Mouse (Mus musculus) intestine, postnatal 0 days (tissue): Measurements from ENCODE around the gene Ccdc88c. TPM values are rescaled to one million over a fixed set of nuclear protein-coding genes. Genes with fewer than 3 reads are reported as not detected.
A peak's percentile ranks its signal among the peaks of the same experiment; 100 is the strongest.

Source experiments
- ATAC-seq: fragments of 200-750 bp; cut with Nextera tagmentation; 2 replicates; pipeline ENCODE4 v1.8.0; 2017; ENCODE audit warnings: mild to moderate bottlenecking, moderate TSS enrichment, moderate library complexity
- H3K27ac ChIP-seq: fragments of 300-500 bp; sonication (generic); 2 replicates; pipeline ENCODE4 v1.5.1; 2014; ENCODE audit warnings: mild to moderate bottlenecking, low read depth, low read length, moderate library complexity
- H3K27me3 ChIP-seq: fragments of 300-500 bp; sonication (generic); replicated peaks from 2 replicates; pipeline ENCODE4 v1.6.1; 2014; ENCODE audit warnings: low read length, mixed read lengths; ENCODE audit not compliant: control insufficient read depth, insufficient read depth
- H3K36me3 ChIP-seq: fragments of 300-500 bp; sonication (generic); 2 replicates; pipeline ENCODE4 v1.6.1; 2014; ENCODE audit warnings: mild to moderate bottlenecking, moderate library complexity; ENCODE audit not compliant: control insufficient read depth, insufficient read depth
- H3K4me1 ChIP-seq: fragments of 300-500 bp; sonication (generic); replicated peaks from 2 replicates; pipeline ENCODE4 v1.6.1; 2014; ENCODE audit warnings: antibody characterized with exemption, low read length, mixed read lengths; ENCODE audit not compliant: control insufficient read depth, insufficient read depth
- H3K4me2 ChIP-seq: fragments of 300-500 bp; sonication (generic); replicated peaks from 2 replicates; pipeline ENCODE4 v1.6.1; 2014; ENCODE audit warnings: low read depth, mild to moderate bottlenecking, moderate library complexity
- H3K4me3 ChIP-seq: fragments of 300-500 bp; sonication (generic); 2 replicates; pipeline ENCODE4 v1.5.1; 2014; ENCODE audit warnings: low read depth, low read length
- H3K9ac ChIP-seq: fragments of 300-500 bp; sonication (generic); 2 replicates; pipeline ENCODE4 v1.6.1; 2014; ENCODE audit warnings: mild to moderate bottlenecking, low read depth, low read length
- H3K9me3 ChIP-seq: fragments of 300-500 bp; sonication (generic); 2 replicates; pipeline ENCODE4 v1.6.1; 2016; ENCODE audit warnings: mixed run types; ENCODE audit not compliant: control insufficient read depth
- CTCF ChIP-seq: sonication (generic); IDR thresholded peaks from 2 replicates; pipeline ENCODE4 v1.5.1; 2016; ENCODE audit warnings: low read depth, mild to moderate bottlenecking, control low read depth, antibody characterized with exemption, moderate library complexity
- WGBS: fragments of 180-500 bp; shearing (Covaris S2); extraction: QIAGEN DNeasy Blood & Tissue Kit; methylation state at CpG from one replicate; pipeline ENCODE4 v1.1.7; 2014; 5-methylcytosine and 5-hydroxymethylcytosine counted together
- polyA plus RNA-seq: library from polyadenylated mRNA; unstranded; fragments of >200 nt; fragmentation: Nextera tagmentation; extraction: Ambion mirVana; gene quantifications from 2 replicates; pipeline ENCODE4 v1.2.1, GENCODE M21; 2015

Gene Ccdc88c
- polyA plus RNA-seq, 1 experiment from 2014 or later = 11.7 TPM

DNA sequence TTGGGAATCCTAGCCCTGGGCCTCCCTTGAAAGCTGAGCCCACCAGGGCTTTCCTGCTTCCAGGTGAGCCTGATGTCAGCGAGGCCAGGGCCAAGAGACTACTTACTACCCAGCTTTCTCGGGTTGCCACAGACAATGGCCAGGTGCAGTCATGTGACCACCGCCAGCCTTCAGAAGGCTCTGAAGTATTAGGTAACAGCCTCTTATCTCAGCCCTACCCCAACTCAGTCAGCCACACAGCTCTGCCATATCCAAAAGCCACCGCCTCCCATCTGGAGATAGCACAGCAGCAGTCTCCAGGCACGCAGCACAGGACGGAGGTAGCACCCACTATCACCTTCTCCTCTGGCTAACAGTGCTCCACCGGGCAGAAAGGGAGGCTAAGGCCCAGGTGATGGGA is 3.5 kb downstream of the Ccdc88c start:
- no peak for TF ChIP-seq CTCF
- Histone ChIP-seq H3K27me3 (no peaks in the 10 kb centered on the region), H3K4me1 (peaks cover 6% of the 10 kb centered on the region; the same call in 1 of the 2 replicates), H3K4me3 (no peak overlapping the region), H3K4me2 (peak overlapping the region; percentile 97), H3K9me3 (no peaks in the 10 kb centered on the region), H3K9ac (no peak overlapping the region), H3K36me3 (0 out of 2 replicates have a peak, but pooled peaks cover 8% of the 10 kb centered on the region), H3K27ac (peak overlapping the region; percentile 58)
- 29% methylated on average over 7 of the region's 7 CpGs for WGBS
- ATAC-seq = peak; percentile 72

DNA sequence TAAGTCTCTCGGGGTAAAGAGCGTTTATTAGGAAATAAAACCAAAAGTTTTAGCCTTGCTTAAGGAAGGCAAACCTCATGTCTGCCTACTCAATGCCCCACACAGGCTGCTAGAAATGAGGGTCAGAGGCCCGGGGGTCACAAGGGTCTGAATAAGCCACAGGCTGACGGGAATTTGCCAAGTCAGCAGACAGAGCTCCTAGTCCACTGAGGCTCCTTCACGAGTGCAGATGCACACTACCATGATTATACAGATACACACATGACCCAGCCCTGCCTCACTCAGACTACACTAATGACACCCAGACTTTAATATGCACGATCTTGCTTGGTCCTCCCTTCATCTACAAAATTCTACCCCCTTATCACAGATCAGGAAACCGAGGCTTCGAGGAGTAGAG is 4.0 kb downstream of the Ccdc88c start:
- Histone ChIP-seq H3K27ac (peak overlapping the region; percentile 58), H3K9me3 (no peaks in the 10 kb centered on the region), H3K9ac (no peak overlapping the region), H3K4me3 (no peak overlapping the region), H3K36me3 (0 out of 2 replicates have a peak, but pooled peaks cover 8% of the 10 kb centered on the region), H3K4me2 (peak overlapping the region; percentile 97), H3K27me3 (no peaks in the 10 kb centered on the region), H3K4me1 (peaks cover 6% of the 10 kb centered on the region; the same call in 1 of the 2 replicates)
- no peak for TF ChIP-seq CTCF
- no peak for ATAC-seq
- 44% methylated on average over 8 of the region's 8 CpGs for WGBS

DNA sequence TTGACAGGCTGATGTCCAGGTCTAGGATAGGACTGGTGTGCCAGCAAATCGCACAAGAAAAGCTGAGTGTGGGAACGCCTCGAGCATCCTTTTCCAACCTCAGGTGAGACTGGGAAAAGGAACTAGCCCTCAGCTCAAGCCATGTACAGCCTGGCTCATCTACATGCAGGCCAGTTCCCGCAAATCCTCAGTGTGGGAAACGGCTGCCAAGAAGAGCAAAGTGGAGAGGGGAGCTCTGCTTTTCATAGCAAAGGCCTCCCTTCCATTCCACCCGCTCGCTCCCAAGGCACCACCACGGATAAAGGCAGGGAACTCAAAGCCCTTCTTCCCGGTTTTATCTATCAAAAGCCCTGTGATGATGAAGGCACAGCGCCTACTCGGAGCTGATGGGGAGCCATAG is 5.7 kb downstream of the Ccdc88c start:
- no peak for TF ChIP-seq CTCF
- no peak overlapping the region for H3K9ac ChIP-seq
- 68% methylated on average over 11 of the region's 11 CpGs for WGBS
- H3K27me3 ChIP-seq = no peaks in the 10 kb centered on the region
- ATAC-seq = no peak
- no peak overlapping the region for H3K4me3 ChIP-seq
- H3K4me2 ChIP-seq = no peak overlapping the region; the same call in 1 of the 2 replicates
- no peaks in the 10 kb centered on the region for H3K9me3 ChIP-seq
- 0 out of 2 replicates have a peak, but pooled peaks cover 8% of the 10 kb centered on the region for H3K36me3 ChIP-seq
- no peak overlapping the region for H3K27ac ChIP-seq
- peaks cover 12% of the 10 kb centered on the region for H3K4me1 ChIP-seq

DNA sequence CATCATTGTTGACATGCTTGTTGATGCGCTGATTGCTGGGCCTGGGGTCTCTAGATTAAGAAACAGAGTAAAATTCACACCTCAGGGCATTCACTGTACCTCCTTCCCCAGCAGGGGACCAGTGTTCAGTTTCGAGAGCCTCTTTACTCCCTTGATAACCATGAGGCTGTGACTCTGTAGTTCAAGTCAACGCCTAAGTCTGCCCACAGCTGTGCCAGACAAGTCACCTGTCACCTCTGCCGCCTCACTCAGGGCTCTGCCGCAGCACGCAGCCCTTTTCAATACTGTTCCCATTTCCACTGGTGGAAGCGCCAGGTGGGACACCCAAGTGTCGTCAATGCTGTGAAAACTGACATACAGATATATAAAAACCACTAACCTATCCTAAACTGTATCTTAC is 6.5 kb downstream of the Ccdc88c start:
- Histone ChIP-seq H3K4me2 (no peak overlapping the region), H3K4me1 (peaks cover 15% of the 10 kb centered on the region), H3K9ac (no peak overlapping the region), H3K27ac (no peak overlapping the region), H3K27me3 (no peaks in the 10 kb centered on the region), H3K36me3 (0 out of 2 replicates have a peak, but pooled peaks cover 8% of the 10 kb centered on the region), H3K9me3 (no peaks in the 10 kb centered on the region), H3K4me3 (no peak overlapping the region)
- WGBS = 92% methylated on average over 8 of the region's 8 CpGs
- TF ChIP-seq CTCF = no peak
- no peak for ATAC-seq

DNA sequence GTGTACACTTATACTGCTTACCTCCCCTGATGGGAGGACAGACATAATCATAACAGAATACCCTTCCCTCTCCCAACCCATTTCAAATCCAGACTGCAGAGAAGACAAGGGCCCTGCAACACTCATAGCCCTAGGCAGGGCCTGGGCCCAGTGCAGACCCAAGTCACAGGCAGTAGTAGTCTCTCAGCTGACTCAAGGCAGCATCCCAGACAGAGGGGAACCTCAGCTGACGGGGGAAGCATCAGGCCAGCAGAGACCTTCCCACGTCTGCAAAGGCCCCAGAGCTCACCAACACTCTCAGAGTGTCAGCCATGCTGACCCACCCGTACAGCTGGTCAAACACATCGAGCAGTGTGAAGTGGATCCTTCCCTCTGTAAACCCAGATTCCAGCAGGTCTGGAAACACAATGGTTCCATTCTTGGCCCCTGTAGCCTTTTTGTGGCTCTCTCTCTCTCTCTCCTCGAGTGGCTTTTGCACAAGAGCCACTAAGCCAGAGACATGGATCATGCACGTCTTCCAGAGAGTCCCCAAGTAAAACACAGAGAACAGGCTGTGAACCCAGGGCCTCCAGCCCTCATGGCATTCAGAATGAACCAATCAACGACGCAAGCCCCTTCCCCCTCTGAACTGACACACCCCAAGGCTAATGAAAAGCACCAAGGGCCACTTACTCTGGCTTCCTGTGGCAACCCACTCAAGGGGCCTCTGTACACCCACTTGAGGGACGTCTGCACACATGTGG is 7.2 kb downstream of the Ccdc88c start:
- ATAC-seq = no peak
- Histone ChIP-seq H3K4me1 (peaks cover 15% of the 10 kb centered on the region), H3K27me3 (no peaks in the 10 kb centered on the region), H3K9me3 (no peaks in the 10 kb centered on the region), H3K4me3 (no peak overlapping the region), H3K9ac (no peak overlapping the region), H3K36me3 (0 out of 2 replicates have a peak, but pooled peaks cover 8% of the 10 kb centered on the region), H3K4me2 (no peak overlapping the region), H3K27ac (no peak overlapping the region)
- no peak for TF ChIP-seq CTCF
- WGBS = 63% methylated on average over 9 of the region's 9 CpGs

DNA sequence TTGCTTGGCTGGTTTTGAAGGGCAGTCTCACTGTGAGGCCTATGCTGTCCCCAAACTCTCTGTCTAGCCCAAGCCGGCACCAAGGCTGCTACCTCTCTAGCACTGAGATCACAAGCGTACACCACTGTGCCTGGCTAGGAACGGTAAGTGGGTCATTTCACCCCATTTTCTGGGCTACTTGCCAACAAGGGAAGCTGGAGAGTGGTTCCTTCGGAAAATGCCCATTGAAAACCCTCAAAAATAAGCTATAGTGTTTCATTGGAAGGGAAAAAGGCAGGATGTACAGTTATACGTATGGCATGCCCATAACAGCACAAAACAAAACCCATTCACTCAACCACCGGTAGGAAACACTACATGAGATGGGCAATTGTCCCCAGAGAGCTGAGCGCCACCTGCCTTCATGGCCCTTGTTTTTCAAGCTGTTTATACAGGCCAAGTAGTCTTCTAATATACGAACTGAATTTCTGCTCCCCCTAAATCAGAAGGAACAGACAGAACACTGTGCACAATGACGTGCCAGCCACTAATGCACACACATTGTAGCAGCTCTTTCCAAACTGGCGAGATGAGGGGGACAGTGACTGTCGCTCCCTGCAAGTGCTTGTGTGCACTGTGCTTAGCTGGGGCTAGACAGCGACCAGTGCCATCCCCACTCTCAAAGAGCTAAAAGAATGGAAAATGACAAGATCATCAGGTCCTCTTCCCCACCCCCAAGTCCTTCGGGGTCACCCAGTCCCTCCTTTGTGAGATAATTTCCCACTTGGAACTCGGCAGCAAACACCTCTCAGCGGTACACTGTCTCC is 8.4 kb downstream of the Ccdc88c start:
- no peak for ATAC-seq
- Histone ChIP-seq H3K4me1 (peaks cover 22% of the 10 kb centered on the region), H3K27ac (no peak overlapping the region), H3K9me3 (no peaks in the 10 kb centered on the region), H3K27me3 (no peaks in the 10 kb centered on the region), H3K9ac (no peak overlapping the region), H3K4me2 (no peak overlapping the region), H3K4me3 (no peak overlapping the region), H3K36me3 (0 out of 2 replicates have a peak, but pooled peaks cover 8% of the 10 kb centered on the region)
- 74% methylated on average over 15 of the region's 15 CpGs for WGBS
- TF ChIP-seq CTCF = peak; percentile 28
